Mouse (Mus musculus): Measurements from ENCODE around the gene Gm2174. TPM values are rescaled to one million over a fixed set of nuclear protein-coding genes. Genes with fewer than 3 reads are reported as not detected.

Gene Gm2174
- 0.94 TPM in 1 of 2 replicates, not detected in the other for polyA plus RNA-seq (2016; fragmentation: Nextera tagmentation; extraction: Ambion mirVana)

GRCm38 (mm10) chrX:56447524-56448015, at the start of gene Gm2174:
TSS of gene Gm2174 (plus strand) at chrX:56447965.
- no peak within 1 kb of the TSS for H3K4me2 ChIP-seq (replicated peaks)
- no peaks in the 10 kb centered on the region for H3K9me3 ChIP-seq
- H3K9ac ChIP-seq, result no peak within 1 kb of the TSS
- H3K36me3 ChIP-seq, result no peaks in the 10 kb centered on the region
- ATAC-seq (ENCODE audit: low FRiP score, low read depth), result no peak
- no peaks in the 10 kb centered on the region for H3K27me3 ChIP-seq (replicated peaks)
- H3K4me1 ChIP-seq, result no peaks in the 10 kb centered on the region
- no peak within 1 kb of the TSS for H3K27ac ChIP-seq
- WGBS, result 74% methylated on average over 4 of the region's 4 CpGs
- no peak within 1 kb of the TSS for H3K4me3 ChIP-seq

- H3K4me2 ChIP-seq (replicated peaks), result no peak overlapping the region
- H3K9me3 ChIP-seq, result no peaks in the 10 kb centered on the region
- no peak overlapping the region for H3K27ac ChIP-seq
- H3K4me1 ChIP-seq, result no peaks in the 10 kb centered on the region
- H3K9ac ChIP-seq, result no peak overlapping the region
- no peaks in the 10 kb centered on the region for H3K27me3 ChIP-seq (replicated peaks)
- no peaks in the 10 kb centered on the region for H3K36me3 ChIP-seq
- 34% methylated on average over 2 of the region's 2 CpGs for WGBS
- ATAC-seq (ENCODE audit: low FRiP score, low read depth), result no peak
- no peak overlapping the region for H3K4me3 ChIP-seq
These were observed 43.1 kb upstream of the Gm2174 start for GRCm38 (mm10) chrX:56404646-56405045.

GRCm38 (mm10) chrX:56405482-56405881, 42.3 kb upstream of the Gm2174 start:
- Histone ChIP-seq H3K4me2 (replicated peaks) (no peak overlapping the region), H3K9me3 (no peaks in the 10 kb centered on the region), H3K27ac (no peak overlapping the region), H3K4me1 (no peaks in the 10 kb centered on the region), H3K9ac (no peak overlapping the region), H3K36me3 (no peaks in the 10 kb centered on the region), H3K4me3 (no peak overlapping the region), H3K27me3 (replicated peaks) (no peaks in the 10 kb centered on the region)
- no peak for ATAC-seq (ENCODE audit: low FRiP score, low read depth)
- 78% methylated on average over 1 of the region's 1 CpGs for WGBS

- Histone ChIP-seq H3K36me3 (no peaks in the 10 kb centered on the region), H3K27ac (no peak overlapping the region), H3K9me3 (no peaks in the 10 kb centered on the region), H3K27me3 (replicated peaks) (no peaks in the 10 kb centered on the region), H3K9ac (no peak overlapping the region), H3K4me3 (no peak overlapping the region), H3K4me1 (no peaks in the 10 kb centered on the region), H3K4me2 (replicated peaks) (no peak overlapping the region)
- WGBS, result 67% methylated on average over 5 of the region's 5 CpGs
- no peak for ATAC-seq (ENCODE audit: low FRiP score, low read depth)
These were observed 41.6 kb upstream of the Gm2174 start for GRCm38 (mm10) chrX:56406128-56406527.

- Histone ChIP-seq H3K4me1 (no peaks in the 10 kb centered on the region), H3K9me3 (no peaks in the 10 kb centered on the region), H3K4me3 (no peak overlapping the region), H3K4me2 (replicated peaks) (no peak overlapping the region), H3K9ac (no peak overlapping the region), H3K27me3 (replicated peaks) (no peaks in the 10 kb centered on the region), H3K36me3 (no peaks in the 10 kb centered on the region), H3K27ac (no peak overlapping the region)
- 77% methylated on average over 3 of the region's 3 CpGs for WGBS
- no peak for ATAC-seq (ENCODE audit: low FRiP score, low read depth)
These were observed 31.5 kb upstream of the Gm2174 start for GRCm38 (mm10) chrX:56416277-56416676.

GRCm38 (mm10) chrX:56417541-56417940, 30.2 kb upstream of the Gm2174 start:
- no peaks in the 10 kb centered on the region for H3K36me3 ChIP-seq
- no peak overlapping the region for H3K27ac ChIP-seq
- 78% methylated on average over 4 of the region's 4 CpGs for WGBS
- no peak for ATAC-seq (ENCODE audit: low FRiP score, low read depth)
- H3K27me3 ChIP-seq (replicated peaks), result no peaks in the 10 kb centered on the region
- no peaks in the 10 kb centered on the region for H3K9me3 ChIP-seq
- H3K4me3 ChIP-seq, result no peak overlapping the region
- no peaks in the 10 kb centered on the region for H3K4me1 ChIP-seq
- H3K9ac ChIP-seq, result no peak overlapping the region
- H3K4me2 ChIP-seq (replicated peaks), result no peak overlapping the region

GRCm38 (mm10) chrX:56430601-56431000, 17.2 kb upstream of the Gm2174 start:
- H3K4me2 ChIP-seq (replicated peaks), result no peak overlapping the region
- no peak overlapping the region for H3K4me3 ChIP-seq
- no peak overlapping the region for H3K9ac ChIP-seq
- no peak overlapping the region for H3K27ac ChIP-seq
- H3K36me3 ChIP-seq, result no peaks in the 10 kb centered on the region
- no peaks in the 10 kb centered on the region for H3K9me3 ChIP-seq
- WGBS, result 45% methylated on average over 2 of the region's 2 CpGs
- no peaks in the 10 kb centered on the region for H3K27me3 ChIP-seq (replicated peaks)
- H3K4me1 ChIP-seq, result no peaks in the 10 kb centered on the region
- no peak for ATAC-seq (ENCODE audit: low FRiP score, low read depth)

GRCm38 (mm10) chrX:56435758-56436283, 11.9 kb upstream of the Gm2174 start:
- Histone ChIP-seq H3K9me3 (no peaks in the 10 kb centered on the region), H3K36me3 (no peaks in the 10 kb centered on the region), H3K4me2 (replicated peaks) (no peak overlapping the region), H3K27ac (no peak overlapping the region), H3K9ac (no peak overlapping the region), H3K27me3 (replicated peaks) (no peaks in the 10 kb centered on the region), H3K4me3 (no peak overlapping the region), H3K4me1 (no peaks in the 10 kb centered on the region)
- no peak for ATAC-seq (ENCODE audit: low FRiP score, low read depth)
- 75% methylated on average over 7 of the region's 7 CpGs for WGBS

GRCm38 (mm10) chrX:56446487-56447428, 1.0 kb upstream of the Gm2174 start:
- no peak for ATAC-seq (ENCODE audit: low FRiP score, low read depth)
- Histone ChIP-seq H3K27ac (no peak overlapping the region), H3K9ac (no peak overlapping the region), H3K27me3 (replicated peaks) (no peaks in the 10 kb centered on the region), H3K4me3 (no peak overlapping the region), H3K36me3 (no peaks in the 10 kb centered on the region), H3K4me1 (no peaks in the 10 kb centered on the region), H3K4me2 (replicated peaks) (no peak overlapping the region), H3K9me3 (no peaks in the 10 kb centered on the region)
- 81% methylated on average over 11 of the region's 11 CpGs for WGBS

- no peaks in the 10 kb centered on the region for H3K4me1 ChIP-seq
- H3K9ac ChIP-seq, result peak within 1 kb of the TSS; percentile 79
- peak within 1 kb of the TSS; percentile 58 for H3K4me3 ChIP-seq
- no peaks in the 10 kb centered on the region for H3K36me3 ChIP-seq
- peak within 1 kb of the TSS; percentile 61 for H3K4me2 ChIP-seq (replicated peaks)
- H3K27ac ChIP-seq, result peak within 1 kb of the TSS; percentile 86
- H3K9me3 ChIP-seq, result no peaks in the 10 kb centered on the region
- no peaks in the 10 kb centered on the region for H3K27me3 ChIP-seq (replicated peaks)
- ATAC-seq (ENCODE audit: low FRiP score, low read depth), result peak; percentile 83
- 10% methylated on average over 22 of the region's 22 CpGs for WGBS
These were observed 7.1 kb downstream of the Gm2174 start, which contains the start of gene Ints6l for GRCm38 (mm10) chrX:56454671-56455371. TSS of gene Ints6l (plus strand) at chrX:56454857.

- H3K4me3 ChIP-seq, result peak overlapping the region; percentile 58
- no peaks in the 10 kb centered on the region for H3K27me3 ChIP-seq (replicated peaks)
- 16% methylated on average over 50 of the region's 65 CpGs for WGBS
- H3K4me1 ChIP-seq, result no peaks in the 10 kb centered on the region
- peak overlapping the region; percentile 61 for H3K4me2 ChIP-seq (replicated peaks)
- H3K36me3 ChIP-seq, result no peaks in the 10 kb centered on the region
- peak overlapping the region; percentile 86 for H3K27ac ChIP-seq
- H3K9me3 ChIP-seq, result no peaks in the 10 kb centered on the region
- peak overlapping the region; percentile 79 for H3K9ac ChIP-seq
- peak; percentile 94 for ATAC-seq (ENCODE audit: low FRiP score, low read depth)
These were observed 7.8 kb downstream of the Gm2174 start for GRCm38 (mm10) chrX:56455372-56456246.
